Mouse (Mus musculus): ENCODE measurements around the gene Erc2. TPM values are rescaled to one million over a fixed set of nuclear protein-coding genes. Genes with fewer than 3 reads are reported as not detected.
A peak's percentile ranks its signal among the peaks of the same experiment; 100 is the strongest.

The Erc2 gene
- total and polyA plus RNA-seq, 2 experiments from 2014 or later = 94.0 to 119 TPM

GRCm38 (mm10) chr14:27892416-27892815, 270.2 kb downstream of the Erc2 start:
- H3K27me3 ChIP-seq (ENCODE audit: insufficient read depth, low read length) = no peaks in the 10 kb centered on the region
- H3K4me1 ChIP-seq (ENCODE audit: insufficient read depth, low read length) = no peaks in the 10 kb centered on the region
- no peaks in the 10 kb centered on the region for H3K36me3 ChIP-seq (ENCODE audit: insufficient read depth, low read length)
- no peak for DNase-seq (ENCODE audit: low spot score)
- no peak overlapping the region for H3K4me2 ChIP-seq (ENCODE audit: low read depth, low read length, poor library complexity, severe bottlenecking)
- H3K27ac ChIP-seq (ENCODE audit: low read depth, low read length) = no peak overlapping the region
- no peaks in the 10 kb centered on the region for H3K9me3 ChIP-seq (ENCODE audit: low read length)
- TF ChIP-seq CTCF (IDR thresholded peaks at IDR 0.05) = no peak
- H3K9ac ChIP-seq (replicated peaks; ENCODE audit: low read length, poor library complexity, severe bottlenecking) = no peak overlapping the region
- WGBS = 86% methylated on average over 2 of the region's 2 CpGs
- H3K4me3 ChIP-seq (ENCODE audit: low read depth, low read length) = no peak overlapping the region
- no peak for ATAC-seq (ENCODE audit: low FRiP score)

GRCm38 (mm10) chr14:27901772-27902171, 279.5 kb downstream of the Erc2 start:
- DNase-seq (ENCODE audit: low spot score) (no peak), ATAC-seq (ENCODE audit: low FRiP score) (no peak)
- Histone ChIP-seq H3K27ac (ENCODE audit: low read depth, low read length) (peak overlapping the region; percentile 40; the same call in 1 of the 2 replicates), H3K4me1 (ENCODE audit: insufficient read depth, low read length) (peaks cover 3% of the 10 kb centered on the region; the same call in 1 of the 2 replicates), H3K9me3 (ENCODE audit: low read length) (no peaks in the 10 kb centered on the region), H3K36me3 (ENCODE audit: insufficient read depth, low read length) (no peaks in the 10 kb centered on the region), H3K4me3 (ENCODE audit: low read depth, low read length) (no peak overlapping the region), H3K9ac (replicated peaks; ENCODE audit: low read length, poor library complexity, severe bottlenecking) (no peak overlapping the region), H3K27me3 (ENCODE audit: insufficient read depth, low read length) (no peaks in the 10 kb centered on the region), H3K4me2 (ENCODE audit: low read depth, low read length, poor library complexity, severe bottlenecking) (no peak overlapping the region)
- 48% methylated on average over 5 of the region's 5 CpGs for WGBS
- no peak for TF ChIP-seq CTCF (IDR thresholded peaks at IDR 0.05)

- H3K27ac ChIP-seq (ENCODE audit: low read depth, low read length) = no peak overlapping the region
- H3K4me3 ChIP-seq (ENCODE audit: low read depth, low read length) = no peak overlapping the region
- H3K9me3 ChIP-seq (ENCODE audit: low read length) = no peaks in the 10 kb centered on the region
- no peaks in the 10 kb centered on the region for H3K27me3 ChIP-seq (ENCODE audit: insufficient read depth, low read length)
- TF ChIP-seq CTCF (IDR thresholded peaks at IDR 0.05) = no peak
- no peaks in the 10 kb centered on the region for H3K4me1 ChIP-seq (ENCODE audit: insufficient read depth, low read length)
- no peak overlapping the region for H3K4me2 ChIP-seq (ENCODE audit: low read depth, low read length, poor library complexity, severe bottlenecking)
- WGBS = 87% methylated on average over 5 of the region's 5 CpGs
- ATAC-seq (ENCODE audit: low FRiP score) = no peak
- no peak overlapping the region for H3K9ac ChIP-seq (replicated peaks; ENCODE audit: low read length, poor library complexity, severe bottlenecking)
- no peak for DNase-seq (ENCODE audit: low spot score)
- H3K36me3 ChIP-seq (ENCODE audit: insufficient read depth, low read length) = no peaks in the 10 kb centered on the region; the same call in 1 of the 2 replicates
Measured at GRCm38 (mm10) chr14:27921656-27922373, 299.6 kb downstream of the Erc2 start.

- Histone ChIP-seq H3K27ac (ENCODE audit: low read depth, low read length) (no peak overlapping the region), H3K4me1 (ENCODE audit: insufficient read depth, low read length) (no peaks in the 10 kb centered on the region), H3K27me3 (ENCODE audit: insufficient read depth, low read length) (no peaks in the 10 kb centered on the region), H3K4me3 (ENCODE audit: low read depth, low read length) (no peak overlapping the region), H3K9me3 (ENCODE audit: low read length) (no peaks in the 10 kb centered on the region), H3K9ac (replicated peaks; ENCODE audit: low read length, poor library complexity, severe bottlenecking) (no peak overlapping the region), H3K36me3 (ENCODE audit: insufficient read depth, low read length) (no peaks in the 10 kb centered on the region; the same call in 1 of the 2 replicates), H3K4me2 (ENCODE audit: low read depth, low read length, poor library complexity, severe bottlenecking) (no peak overlapping the region)
- DNase-seq (ENCODE audit: low spot score) = no peak
- TF ChIP-seq CTCF (IDR thresholded peaks at IDR 0.05) = no peak
- no peak for ATAC-seq (ENCODE audit: low FRiP score)
- 94% methylated on average over 3 of the region's 3 CpGs for WGBS
Measured at GRCm38 (mm10) chr14:27927369-27927768, 305.1 kb downstream of the Erc2 start.

- no peaks in the 10 kb centered on the region for H3K9me3 ChIP-seq (ENCODE audit: low read length)
- no peak overlapping the region for H3K4me2 ChIP-seq (ENCODE audit: low read depth, low read length, poor library complexity, severe bottlenecking)
- no peaks in the 10 kb centered on the region for H3K36me3 ChIP-seq (ENCODE audit: insufficient read depth, low read length)
- TF ChIP-seq CTCF (IDR thresholded peaks at IDR 0.05) = no peak
- no peaks in the 10 kb centered on the region for H3K4me1 ChIP-seq (ENCODE audit: insufficient read depth, low read length)
- H3K27ac ChIP-seq (ENCODE audit: low read depth, low read length) = no peak overlapping the region
- H3K27me3 ChIP-seq (ENCODE audit: insufficient read depth, low read length) = no peaks in the 10 kb centered on the region
- peak; percentile 6 for DNase-seq (ENCODE audit: low spot score)
- no peak for ATAC-seq (ENCODE audit: low FRiP score)
- WGBS = 78% methylated on average over 1 of the region's 1 CpGs
- H3K4me3 ChIP-seq (ENCODE audit: low read depth, low read length) = no peak overlapping the region
- no peak overlapping the region for H3K9ac ChIP-seq (replicated peaks; ENCODE audit: low read length, poor library complexity, severe bottlenecking)
Measured at GRCm38 (mm10) chr14:27933533-27933932, 311.3 kb downstream of the Erc2 start.

GRCm38 (mm10) chr14:27935714-27936113, 313.5 kb downstream of the Erc2 start:
- H3K4me2 ChIP-seq (ENCODE audit: low read depth, low read length, poor library complexity, severe bottlenecking) = no peak overlapping the region
- H3K9ac ChIP-seq (replicated peaks; ENCODE audit: low read length, poor library complexity, severe bottlenecking) = no peak overlapping the region
- no peaks in the 10 kb centered on the region for H3K36me3 ChIP-seq (ENCODE audit: insufficient read depth, low read length)
- H3K9me3 ChIP-seq (ENCODE audit: low read length) = no peaks in the 10 kb centered on the region
- WGBS = 90% methylated on average over 3 of the region's 3 CpGs
- H3K4me1 ChIP-seq (ENCODE audit: insufficient read depth, low read length) = no peaks in the 10 kb centered on the region
- DNase-seq (ENCODE audit: low spot score) (no peak), ATAC-seq (ENCODE audit: low FRiP score) (no peak)
- no peak overlapping the region for H3K4me3 ChIP-seq (ENCODE audit: low read depth, low read length)
- no peak for TF ChIP-seq CTCF (IDR thresholded peaks at IDR 0.05)
- no peaks in the 10 kb centered on the region for H3K27me3 ChIP-seq (ENCODE audit: insufficient read depth, low read length)
- no peak overlapping the region for H3K27ac ChIP-seq (ENCODE audit: low read depth, low read length)

Measured in midbrain, postnatal 0 days (tissue).